Mouse (Mus musculus) lung, adult 2 months (tissue): ENCODE measurements around the gene Nfya. TPM values are rescaled to one million over a fixed set of nuclear protein-coding genes. Genes with fewer than 3 reads are reported as not detected.
"Not testable (repeated sequence)": the region's sequence is repeated elsewhere in the genome, so short reads cannot be mapped to it uniquely, and the experiment has no call there.

ENCODE experiments used
- DNase-seq: peaks from one replicate; pipeline ENCODE4 v3.0.0; 2022
- H3K4me1 ChIP-seq: fragments of 200-500 bp; 2 replicates; pipeline ENCODE4 v1.6.1; 2011; ENCODE audit warnings: low read length; ENCODE audit not compliant: control insufficient read depth, insufficient read depth
- H3K4me3 ChIP-seq: fragments of 200-500 bp; replicated peaks from 2 replicates; pipeline ENCODE3; 2011; ENCODE audit warnings: low read depth, mild to moderate bottlenecking, control low read depth, low read length; ENCODE audit errors: extremely low read depth
- CTCF ChIP-seq: fragments of 200-500 bp; IDR thresholded peaks from 2 replicates; pipeline ENCODE4 v1.5.1; 2011; ENCODE audit warnings: mild to moderate bottlenecking, low read length, control low read depth; ENCODE audit not compliant: insufficient read depth
- POLR2A ChIP-seq: fragments of 200-500 bp; IDR thresholded peaks from 2 replicates; pipeline ENCODE4 v1.6.1; 2011; ENCODE audit warnings: low read depth, mild to moderate bottlenecking, control low read depth, low read length, borderline replicate concordance; ENCODE audit errors: extremely low read depth
- WGBS: fragments of 180-500 bp; shearing (Covaris S2); methylation state at CpG from one replicate; pipeline ENCODE4 v1.1.7; 2018; 5-methylcytosine and 5-hydroxymethylcytosine counted together
- polyA plus RNA-seq: library from polyadenylated mRNA; depleted of rRNA; stranded (reverse); fragments of >200 nt; gene quantifications from 2 replicates; pipeline ENCODE4 v1.2.3, GENCODE M21; 2012; rRNA removed

Gene Nfya
- polyA plus RNA-seq, 1 experiment, result 64.4 TPM

- TF ChIP-seq POLR2A, result no peak
- TF ChIP-seq CTCF, result no peak
- Histone ChIP-seq H3K4me3 (no peak overlapping the region), H3K4me1 (no peaks in the 10 kb centered on the region)
- 91% methylated on average over 3 of the region's 3 CpGs for WGBS
- no peak for DNase-seq
These were observed 53.9 kb downstream of the Nfya start for GRCm38 (mm10) chr17:48355822-48356221.

- H3K4me3 ChIP-seq, H3K4me1 ChIP-seq, DNase-seq: not testable (repeated sequence)
- WGBS, result 78% methylated on average over 7 of the region's 7 CpGs
These were observed 56.7 kb downstream of the Nfya start for GRCm38 (mm10) chr17:48352976-48353375.

- H3K4me3 ChIP-seq, result no peak overlapping the region
- WGBS, result 81% methylated on average over 5 of the region's 5 CpGs
- DNase-seq, result no peak
- TF ChIP-seq CTCF, result no peak
- TF ChIP-seq POLR2A, result no peak
- H3K4me1 ChIP-seq, result no peaks in the 10 kb centered on the region
These were observed 59.0 kb downstream of the Nfya start for GRCm38 (mm10) chr17:48350681-48351193.

- Histone ChIP-seq H3K4me1 (no peaks in the 10 kb centered on the region), H3K4me3 (no peak overlapping the region)
- 75% methylated on average over 2 of the region's 2 CpGs for WGBS
- TF ChIP-seq POLR2A, result no peak
- TF ChIP-seq CTCF, result no peak
- DNase-seq, result no peak
These were observed 62.4 kb downstream of the Nfya start for GRCm38 (mm10) chr17:48347287-48347686.

GRCm38 (mm10) chr17:48346834-48347233, 62.9 kb downstream of the Nfya start:
- Histone ChIP-seq H3K4me3 (no peak overlapping the region), H3K4me1 (no peaks in the 10 kb centered on the region)
- DNase-seq, result no peak
- 57% methylated on average over 4 of the region's 4 CpGs for WGBS
- no peak for TF ChIP-seq POLR2A

- H3K4me1 ChIP-seq, result no peaks in the 10 kb centered on the region
- 44% methylated on average over 5 of the region's 5 CpGs for WGBS
- DNase-seq, result peak; percentile 11
These were observed 63.5 kb downstream of the Nfya start, which contains the start of gene Trem2 for GRCm38 (mm10) chr17:48346231-48346630. Trem2 (plus strand) TSS chr17:48346401.

GRCm38 (mm10) chr17:48345824-48346223, 63.9 kb downstream of the Nfya start:
- DNase-seq, result no peak
- 77% methylated on average over 4 of the region's 4 CpGs for WGBS
- TF ChIP-seq POLR2A (no peak), CTCF (no peak)
- Histone ChIP-seq H3K4me3 (no peak overlapping the region), H3K4me1 (no peaks in the 10 kb centered on the region)

More at GRCm38 (mm10) chr17:48346231-48346630, 63.5 kb downstream of the Nfya start, which contains the start of gene Trem2:
- H3K4me3 ChIP-seq, result no peak within 1 kb of the TSS
- TF ChIP-seq CTCF, result no peak
- TF ChIP-seq POLR2A, result no peak

- 86% methylated on average over 2 of the region's 2 CpGs for WGBS
- TF ChIP-seq CTCF (no peak), POLR2A (no peak)
- H3K4me1 ChIP-seq, result no peaks in the 10 kb centered on the region
- H3K4me3 ChIP-seq, result no peak overlapping the region
- no peak for DNase-seq
These were observed 66.6 kb downstream of the Nfya start for GRCm38 (mm10) chr17:48343065-48343464.

- H3K4me1 ChIP-seq, result no peaks in the 10 kb centered on the region
- TF ChIP-seq CTCF, result no peak
- TF ChIP-seq POLR2A, result no peak
- DNase-seq, result no peak
- no peak overlapping the region for H3K4me3 ChIP-seq
- 64% methylated on average over 3 of the region's 3 CpGs for WGBS
These were observed 67.8 kb downstream of the Nfya start for GRCm38 (mm10) chr17:48341947-48342346.

GRCm38 (mm10) chr17:48340267-48340666, 69.4 kb downstream of the Nfya start:
- no peak for DNase-seq
- 74% methylated on average over 1 of the region's 1 CpGs for WGBS
- TF ChIP-seq POLR2A (no peak), CTCF (no peak)
- Histone ChIP-seq H3K4me1 (no peaks in the 10 kb centered on the region), H3K4me3 (no peak overlapping the region)

Other genes starting within 250 kb of the Nfya start
- gene A530064D06Rik, start 242.6 kb downstream of the Nfya start, polyA plus RNA-seq, result 0.55 and 0.71 TPM in 2 replicates
- 0.68 and 1.2 TPM in 2 replicates for gene Trem1, start 177.1 kb downstream of the Nfya start, polyA plus RNA-seq
- gene Trem3, start 162.1 kb downstream of the Nfya start, polyA plus RNA-seq, result 0.74 and 1.3 TPM in 2 replicates
- gene Treml4, start 145.6 kb downstream of the Nfya start, polyA plus RNA-seq, result 8.0 and 11.7 TPM in 2 replicates
- 3.0 and 6.0 TPM in 2 replicates for gene Treml2, start 110.4 kb downstream of the Nfya start, polyA plus RNA-seq
- 1.0 and 1.8 TPM in 2 replicates for gene B430306N03Rik, start 93.8 kb downstream of the Nfya start, polyA plus RNA-seq
- gene Trem2, start 63.5 kb downstream of the Nfya start, polyA plus RNA-seq, result 6.9 and 7.8 TPM in 2 replicates
- 3.3 and 6.3 TPM in 2 replicates for gene Treml1, start 50.0 kb downstream of the Nfya start, polyA plus RNA-seq
- gene Oard1, start 108 bp upstream of the Nfya start, polyA plus RNA-seq, result 6.7 and 11.9 TPM in 2 replicates
- 1.7 and 39.9 TPM in 2 replicates for gene Apobec2, start 23.0 kb upstream of the Nfya start, polyA plus RNA-seq
- gene Tspo2, start 41.6 kb upstream of the Nfya start, polyA plus RNA-seq, result 0.24 and 1.3 TPM in 2 replicates
- 0.85 and 1.1 TPM in 2 replicates for gene Unc5cl, start 45.0 kb upstream of the Nfya start, polyA plus RNA-seq